Mouse (Mus musculus) ES-E14 (cell line): ENCODE measurements at regions not wholly inside any gene's neighbourhood (a gene's known extent, or its start where the extent isn't known, plus 50 kb on each side); places are given as distances from the start of the nearest gene placed in this dataset.

Experiments used
- HCFC1 ChIP-seq: IDR thresholded peaks from 2 replicates; pipeline ENCODE4 v1.6.1; 2012; ENCODE audit warnings: low read length, inconsistent platforms, borderline replicate concordance; ENCODE audit not compliant: insufficient read depth
- ZC3H11A ChIP-seq: IDR thresholded peaks from 2 replicates; pipeline ENCODE4 v1.6.1; 2012; ENCODE audit warnings: low read depth, mild to moderate bottlenecking, inconsistent platforms, low read length, borderline replicate concordance
- ZNF384 ChIP-seq: IDR thresholded peaks from 2 replicates; pipeline ENCODE4 v1.6.1; 2012; ENCODE audit warnings: low read depth, low read length, inconsistent platforms

- TF ChIP-seq ZNF384 (no peak), HCFC1 (no peak), ZC3H11A (no peak)
Measured at GRCm38 (mm10) chr2:106513025-106513386, 180.1 kb upstream of the Mpped2 start.
